Mouse (Mus musculus) G1E (cell line): ENCODE results near the gene Gm1979. TPM values are rescaled to one million over a fixed set of nuclear protein-coding genes. Genes with fewer than 3 reads are reported as not detected.
"Not testable (repeated sequence)": the region's sequence is repeated elsewhere in the genome, so short reads cannot be mapped to it uniquely, and the experiment has no call there.

Experiments
- ATAC-seq: 2 replicates; pipeline ENCODE4 v1.8.0; 2016; ENCODE audit warnings: mild to moderate bottlenecking; ENCODE audit not compliant: insufficient number of reproducible peaks, poor library complexity, low FRiP score, severe bottlenecking; ENCODE audit errors: extremely low read depth
- DNase-seq: peaks from one replicate; pipeline ENCODE4 v3.0.0; 2012; ENCODE audit warnings: low spot score
- H3K27me3 ChIP-seq: 2 replicates; pipeline ENCODE4 v1.6.1; 2012; ENCODE audit warnings: mild to moderate bottlenecking, low read length, inconsistent platforms; ENCODE audit not compliant: insufficient read depth
- H3K36me3 ChIP-seq: replicated peaks from 2 replicates; pipeline ENCODE3; 2012; ENCODE audit warnings: mild to moderate bottlenecking, inconsistent platforms
- H3K4me1 ChIP-seq: 2 replicates; pipeline ENCODE4 v1.6.1; 2012; ENCODE audit warnings: low read depth, low read length, inconsistent platforms, mixed read lengths; ENCODE audit not compliant: insufficient read depth
- H3K4me3 ChIP-seq: 2 replicates; pipeline ENCODE4 v1.5.1; 2012; ENCODE audit warnings: low read depth, mild to moderate bottlenecking, inconsistent platforms, low read length, moderate library complexity, mixed read lengths
- H3K9me3 ChIP-seq: replicated peaks from 2 replicates; pipeline ENCODE4 v1.6.1; 2012; ENCODE audit warnings: inconsistent platforms
- polyA plus RNA-seq: library from polyadenylated mRNA; stranded (reverse); fragments of >175 nt; gene quantifications from 2 replicates; pipeline ENCODE4 v1.2.3, GENCODE M21; 2012
- total RNA-seq, 2 experiments: library from RNA; stranded (forward) in 1 of 2; stranded (reverse) in 1 of 2; fragments of 200-1000 nt in 1 of 2; fragments of >200 nt in 1 of 2; fragmentation: Nextera tagmentation in 1 of 2; gene quantifications; 2 replicates each; pipeline ENCODE4 v1.2.3; 2014 to 2017

The Gm1979 gene
- total RNA-seq (2014; fragmentation: Nextera tagmentation), result not detected in 2 replicates
- total RNA-seq (2017), result 0.05 TPM in 1 of 2 replicates, not detected in the other
- polyA plus RNA-seq, result not detected in 2 replicates

GRCm38 (mm10) chr5:26004698-26005097 is at the start of gene Gm1979:
TSS of gene Gm1979 (minus strand) at chr5:26004798.
- H3K4me1 ChIP-seq, H3K36me3 ChIP-seq, ATAC-seq, DNase-seq, H3K4me3 ChIP-seq, H3K9me3 ChIP-seq, H3K27me3 ChIP-seq: not testable (repeated sequence)

- H3K36me3 ChIP-seq, ATAC-seq, H3K4me3 ChIP-seq: not testable (repeated sequence)
Measured at GRCm38 (mm10) chr5:26039458-26039857, 34.9 kb upstream of the Gm1979 start, which contains the start of gene Speer4a. TSS of gene Speer4a (minus strand) at chr5:26039558.

GRCm38 (mm10) chr5:26022816-26023215 is 18.2 kb upstream of the Gm1979 start, which contains the start of gene Gm5862:
TSS of gene Gm5862 (minus strand) at chr5:26022916.
- DNase-seq, H3K36me3 ChIP-seq, H3K4me3 ChIP-seq, ATAC-seq, H3K4me1 ChIP-seq, H3K9me3 ChIP-seq, H3K27me3 ChIP-seq: not testable (repeated sequence)

More at GRCm38 (mm10) chr5:26039458-26039857, 34.9 kb upstream of the Gm1979 start, which contains the start of gene Speer4a:
- not testable (repeated sequence) for DNase-seq, H3K9me3 ChIP-seq, H3K27me3 ChIP-seq, H3K4me1 ChIP-seq

GRCm38 (mm10) chr5:26007697-26008096 is 3.1 kb upstream of the Gm1979 start:
- not testable (repeated sequence) for DNase-seq, H3K9me3 ChIP-seq, H3K4me3 ChIP-seq, H3K4me1 ChIP-seq, ATAC-seq, H3K36me3 ChIP-seq, H3K27me3 ChIP-seq

- H3K4me1 ChIP-seq, H3K27me3 ChIP-seq, H3K9me3 ChIP-seq, H3K36me3 ChIP-seq, ATAC-seq: not testable (repeated sequence)
- peak; percentile 8 for DNase-seq
- peak overlapping the region; percentile 0; the same call in 1 of the 2 replicates for H3K4me3 ChIP-seq
Measured at GRCm38 (mm10) chr5:26006937-26007695, 2.5 kb upstream of the Gm1979 start.

- not testable (repeated sequence) for H3K27me3 ChIP-seq, H3K4me3 ChIP-seq, H3K36me3 ChIP-seq, H3K9me3 ChIP-seq, H3K4me1 ChIP-seq, DNase-seq, ATAC-seq
Measured at GRCm38 (mm10) chr5:25988550-25988949, 16.0 kb downstream of the Gm1979 start, which contains the start of gene Gm21698. TSS of gene Gm21698 (minus strand) at chr5:25988650.

GRCm38 (mm10) chr5:25972563-25972962 is 32.0 kb downstream of the Gm1979 start, which contains the start of gene Gm21680:
TSS of gene Gm21680 (minus strand) at chr5:25972663.
- not testable (repeated sequence) for H3K36me3 ChIP-seq, H3K4me1 ChIP-seq, DNase-seq, H3K27me3 ChIP-seq, ATAC-seq, H3K4me3 ChIP-seq, H3K9me3 ChIP-seq

- not testable (repeated sequence) for DNase-seq, H3K27me3 ChIP-seq, H3K9me3 ChIP-seq, H3K36me3 ChIP-seq, ATAC-seq, H3K4me3 ChIP-seq, H3K4me1 ChIP-seq
Measured at GRCm38 (mm10) chr5:25957050-25957449, 47.5 kb downstream of the Gm1979 start.

GRCm38 (mm10) chr5:25956611-25957010 is 48.0 kb downstream of the Gm1979 start:
- not testable (repeated sequence) for H3K27me3 ChIP-seq, ATAC-seq, H3K4me1 ChIP-seq, H3K9me3 ChIP-seq, DNase-seq, H3K4me3 ChIP-seq, H3K36me3 ChIP-seq

- not testable (repeated sequence) for H3K27me3 ChIP-seq, DNase-seq, ATAC-seq, H3K4me1 ChIP-seq, H3K9me3 ChIP-seq, H3K4me3 ChIP-seq, H3K36me3 ChIP-seq
Measured at GRCm38 (mm10) chr5:25954317-25954716, 50.3 kb downstream of the Gm1979 start, which contains the start of gene Gm21671. TSS of gene Gm21671 (minus strand) at chr5:25954417.
